Mouse (Mus musculus): ENCODE measurements around the gene Il4i1.

GRCm38 (mm10) chr7:44863982-44864494 lies 47.9 kb downstream of the Il4i1 start:
- TF ChIP-seq POLR2A (IDR thresholded peaks at IDR 0.05; ENCODE audit: insufficient read depth, low read depth, low read length), result no peak
- TF ChIP-seq CTCF (IDR thresholded peaks at IDR 0.05; ENCODE audit: insufficient read depth, low read depth, low read length), result no peak

Measured in olfactory bulb, adult 2 months (tissue).